Mouse (Mus musculus) limb, embryonic 11.5 days (tissue): ENCODE results near the gene Zfp459. TPM values are rescaled to one million over a fixed set of nuclear protein-coding genes. Genes with fewer than 3 reads are reported as not detected.
"Not testable (repeated sequence)": the region's sequence is repeated elsewhere in the genome, so short reads cannot be mapped to it uniquely, and the experiment has no call there.

Experiments used
- ATAC-seq: fragments of 200-750 bp; cut with Nextera tagmentation; 2 replicates; pipeline ENCODE4 v1.8.0; 2017; ENCODE audit warnings: low read depth; ENCODE audit not compliant: insufficient number of reproducible peaks, low FRiP score, low TSS enrichment
- DNase-seq: peaks from one replicate; pipeline ENCODE4 v3.0.0-alpha.2; 2015; ENCODE audit warnings: low spot score
- H3K27ac ChIP-seq: fragments of 300-500 bp; sonication (generic); replicated peaks from 2 replicates; pipeline ENCODE4 v1.5.1; 2014; ENCODE audit warnings: low read depth, mild to moderate bottlenecking, low read length
- H3K27me3 ChIP-seq: fragments of 300-500 bp; sonication (generic); 2 replicates; pipeline ENCODE4 v1.6.1; 2014; ENCODE audit warnings: mild to moderate bottlenecking, low read length, mixed read lengths; ENCODE audit not compliant: control insufficient read depth, insufficient read depth
- H3K36me3 ChIP-seq: fragments of 300-500 bp; sonication (generic); 2 replicates; pipeline ENCODE4 v1.6.1; 2014; ENCODE audit warnings: mild to moderate bottlenecking, low read length, moderate library complexity, mixed read lengths; ENCODE audit not compliant: control insufficient read depth, insufficient read depth
- H3K4me1 ChIP-seq: fragments of 300-500 bp; sonication (generic); 2 replicates; pipeline ENCODE4 v1.6.1; 2014; ENCODE audit warnings: low read length, mixed read lengths; ENCODE audit not compliant: control insufficient read depth, insufficient read depth
- H3K4me2 ChIP-seq: fragments of 300-500 bp; sonication (generic); 2 replicates; pipeline ENCODE4 v1.6.1; 2014; ENCODE audit warnings: low read depth, mild to moderate bottlenecking, moderate library complexity; ENCODE audit not compliant: severe bottlenecking
- H3K4me3 ChIP-seq: fragments of 300-500 bp; sonication (generic); 2 replicates; pipeline ENCODE4 v1.5.1; 2014; ENCODE audit warnings: low read depth, low read length
- H3K9ac ChIP-seq: fragments of 300-500 bp; sonication (generic); 2 replicates; pipeline ENCODE4 v1.6.1; 2014; ENCODE audit warnings: mild to moderate bottlenecking, low read length
- H3K9me3 ChIP-seq: fragments of 300-500 bp; sonication (generic); 2 replicates; pipeline ENCODE4 v1.6.1; 2016; ENCODE audit warnings: low read length; ENCODE audit not compliant: control insufficient read depth
- WGBS: fragments of 180-500 bp; shearing (Covaris S2); extraction: QIAGEN DNeasy Blood & Tissue Kit; methylation state at CpG from one replicate; pipeline ENCODE4 v1.1.7; 2014; 5-methylcytosine and 5-hydroxymethylcytosine counted together
- polyA plus RNA-seq: library from polyadenylated mRNA; unstranded; fragments of >200 nt; fragmentation: Nextera tagmentation; extraction: Ambion mirVana; gene quantifications from 2 replicates; pipeline ENCODE4 v1.2.1, GENCODE M21; 2014

Zfp459 gene
- polyA plus RNA-seq, 1 experiment from 2014 or later, result 1.3 TPM

- H3K9me3 ChIP-seq, H3K27me3 ChIP-seq, ATAC-seq, H3K4me1 ChIP-seq, H3K4me3 ChIP-seq, H3K9ac ChIP-seq, H3K4me2 ChIP-seq, H3K27ac ChIP-seq, DNase-seq, H3K36me3 ChIP-seq: not testable (repeated sequence)
- WGBS, result 92% methylated on average over 2 of the region's 2 CpGs
Measured at GRCm38 (mm10) chr13:67422532-67422931, 1.3 kb upstream of the Zfp459 start.

- peak overlapping the region; percentile 62 for H3K9ac ChIP-seq
- H3K36me3 ChIP-seq, result no peaks in the 10 kb centered on the region
- H3K27ac ChIP-seq, result no peak overlapping the region
- H3K4me1 ChIP-seq, result no peaks in the 10 kb centered on the region
- 33% methylated on average over 11 of the region's 11 CpGs for WGBS
- no peaks in the 10 kb centered on the region for H3K9me3 ChIP-seq
- ATAC-seq (peak; percentile 33; the same call in 1 of the 2 replicates), DNase-seq (no peak)
- H3K4me2 ChIP-seq, result peak overlapping the region; percentile 74
- H3K27me3 ChIP-seq, result no peaks in the 10 kb centered on the region
- H3K4me3 ChIP-seq, result peak overlapping the region; percentile 48
Measured at GRCm38 (mm10) chr13:67420558-67421206, 536 bp downstream of the Zfp459 start.

- H3K36me3 ChIP-seq, result no peaks in the 10 kb centered on the region
- H3K27me3 ChIP-seq, result no peaks in the 10 kb centered on the region
- no peak for DNase-seq
- H3K9me3 ChIP-seq, result no peaks in the 10 kb centered on the region
- H3K4me2 ChIP-seq, result no peak overlapping the region
- no peak overlapping the region for H3K27ac ChIP-seq
- no peak overlapping the region for H3K4me3 ChIP-seq
- 90% methylated on average over 3 of the region's 3 CpGs for WGBS
- no peak overlapping the region for H3K9ac ChIP-seq
- no peaks in the 10 kb centered on the region for H3K4me1 ChIP-seq
- ATAC-seq, result no peak
Measured at GRCm38 (mm10) chr13:67416811-67417210, 4.4 kb downstream of the Zfp459 start.

- Histone ChIP-seq H3K4me3 (no peak overlapping the region), H3K4me1 (no peaks in the 10 kb centered on the region), H3K36me3 (no peaks in the 10 kb centered on the region), H3K4me2 (no peak overlapping the region), H3K27ac (no peak overlapping the region), H3K9ac (no peak overlapping the region), H3K9me3 (no peaks in the 10 kb centered on the region), H3K27me3 (no peaks in the 10 kb centered on the region)
- ATAC-seq (no peak), DNase-seq (no peak)
- 91% methylated on average over 6 of the region's 6 CpGs for WGBS
Measured at GRCm38 (mm10) chr13:67415759-67416158, 5.5 kb downstream of the Zfp459 start.

GRCm38 (mm10) chr13:67413634-67414033, 7.6 kb downstream of the Zfp459 start:
- not testable (repeated sequence) for H3K27me3 ChIP-seq, H3K9me3 ChIP-seq, H3K36me3 ChIP-seq, ATAC-seq, H3K27ac ChIP-seq, DNase-seq, H3K4me2 ChIP-seq, H3K9ac ChIP-seq, H3K4me3 ChIP-seq, H3K4me1 ChIP-seq
- WGBS, result 79% methylated on average over 3 of the region's 3 CpGs

GRCm38 (mm10) chr13:67399183-67399903, 21.9 kb downstream of the Zfp459 start, which contains the start of gene Zfp429:
Gene Zfp429 (minus strand): TSS chr13:67399819.
- H3K9ac ChIP-seq, result 0 out of 2 replicates have a peak within 1 kb of the TSS, but pooled peaks have one; percentile 24
- H3K4me3 ChIP-seq, result peak within 1 kb of the TSS; percentile 47
- peak; percentile 93 for ATAC-seq
- H3K4me1 ChIP-seq, H3K27ac ChIP-seq, H3K27me3 ChIP-seq, H3K36me3 ChIP-seq, H3K9me3 ChIP-seq: not testable (repeated sequence)
- WGBS, result 4% methylated on average over 14 of the region's 16 CpGs
- peak within 1 kb of the TSS; percentile 54 for H3K4me2 ChIP-seq
- peak; percentile 83 for DNase-seq

GRCm38 (mm10) chr13:67376255-67376654, 45.0 kb downstream of the Zfp459 start:
- H3K4me1 ChIP-seq, H3K27ac ChIP-seq, H3K27me3 ChIP-seq, H3K9me3 ChIP-seq, H3K4me2 ChIP-seq, DNase-seq, ATAC-seq, H3K4me3 ChIP-seq, H3K9ac ChIP-seq, H3K36me3 ChIP-seq: not testable (repeated sequence)
- 75% methylated on average over 3 of the region's 3 CpGs for WGBS

GRCm38 (mm10) chr13:67375050-67375911, 45.9 kb downstream of the Zfp459 start, which contains the start of the genes Gm28041 and Zfp456:
Gene Gm28041 (minus strand): TSS chr13:67375733.
Gene Zfp456 (minus strand): TSS chr13:67375810.
- not testable (repeated sequence) for H3K9me3 ChIP-seq, H3K9ac ChIP-seq
- peak; percentile 80 for DNase-seq

More at GRCm38 (mm10) chr13:67375050-67375911, 45.9 kb downstream of the Zfp459 start, which contains the start of the genes Gm28041 and Zfp456:
- Histone ChIP-seq H3K4me3 (peak within 1 kb of the TSS; percentile 29; the same call in 1 of the 2 replicates), H3K4me2 (peak within 1 kb of the TSS; percentile 48)
- ATAC-seq, result peak; percentile 93
- not testable (repeated sequence) for H3K36me3 ChIP-seq, H3K27me3 ChIP-seq, H3K27ac ChIP-seq, H3K4me1 ChIP-seq
- WGBS, result 21% methylated on average over 13 of the region's 15 CpGs
